In the genomic region with DNA sequence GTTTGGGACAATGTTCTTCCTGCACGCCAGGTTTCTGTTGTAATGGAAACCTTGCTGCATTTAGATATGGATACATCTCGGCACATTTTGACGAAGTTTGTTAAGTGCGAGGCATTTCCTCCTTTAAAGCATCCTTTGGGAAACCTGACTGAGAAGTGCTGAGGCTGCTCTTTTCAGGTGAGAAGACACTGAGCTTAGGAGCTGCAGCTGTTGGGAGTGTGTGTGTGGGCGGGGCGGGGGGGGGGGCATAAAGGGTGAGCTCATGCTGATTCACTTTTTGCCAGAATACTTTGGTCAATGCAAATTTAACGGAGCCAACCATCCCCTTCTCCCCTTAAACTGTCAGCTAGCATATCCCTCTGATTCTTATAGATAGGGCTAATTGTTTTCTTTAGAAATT, we compare ENCODE assay signal across 21 mouse cellular contexts.
"Had no signal": no experiment of that assay in that cellular context is flagged by ENCODE, and none has a peak within 500 bp of the region (broad histone marks: within the 10 kb centered on the region; RNA-seq: fewer than 3 reads in every experiment).

No protein-coding gene starts in this region.

- H3K9me3 ChIP-seq: limb, embryonic 10.5 days; limb, embryonic 13.5 days; liver, embryonic 12.5 days; liver, embryonic 15.5 days; lung, embryonic 15.5 days; megakaryocyte, embryonic 14.5 days; midbrain, embryonic 10.5 days; midbrain, embryonic 13.5 days; stomach, embryonic 15.5 days had no signal

- H3K27ac ChIP-seq: kidney, postnatal 0 days; layer of hippocampus, adult 2 months; limb, embryonic 10.5 days; limb, embryonic 13.5 days; liver, embryonic 12.5 days; liver, embryonic 15.5 days; lung, embryonic 15.5 days; midbrain, embryonic 10.5 days; midbrain, embryonic 13.5 days; stomach, embryonic 15.5 days had no signal

- DNase-seq: kidney, postnatal 25 days; layer of hippocampus, adult 9-11 months; liver; lung, adult 18-20 months; lung, postnatal 10 days; lung, postnatal 36 days; retina, postnatal 1 day; right cerebral cortex, postnatal 25 days; spleen, adult 18-20 months; thymus, postnatal 25 days had no signal

- H3K9ac ChIP-seq: limb, embryonic 13.5 days; liver, embryonic 12.5 days; liver, embryonic 15.5 days; lung, embryonic 15.5 days; midbrain, embryonic 13.5 days; stomach, embryonic 15.5 days had no signal

- H3K36me3 ChIP-seq: limb, embryonic 10.5 days; limb, embryonic 13.5 days; liver, embryonic 12.5 days; liver, embryonic 15.5 days; lung, embryonic 15.5 days; midbrain, embryonic 10.5 days; midbrain, embryonic 13.5 days; stomach, embryonic 15.5 days had no signal

- H3K4me1 ChIP-seq: liver, embryonic 12.5 days; liver, embryonic 15.5 days had no signal

- H3K4me3 ChIP-seq: layer of hippocampus, adult 2 months; limb, embryonic 10.5 days; limb, embryonic 13.5 days; liver, embryonic 12.5 days; liver, embryonic 15.5 days; lung, embryonic 15.5 days; megakaryocyte, embryonic 14.5 days; midbrain, embryonic 10.5 days; midbrain, embryonic 13.5 days; stomach, embryonic 15.5 days had no signal
